Mouse (Mus musculus): ENCODE measurements around the gene Kcns1.

GRCm38 (mm10) chr2:164219295-164219694, 48.4 kb upstream of the Kcns1 start:
- TF ChIP-seq POLR2A (IDR thresholded peaks at IDR 0.05; ENCODE audit: insufficient read length, low read depth) (no peak), MYOD1 (IDR thresholded peaks at IDR 0.05; ENCODE audit: control insufficient read depth in 1 of 3, insufficient read length in 2 of 3, low read depth in 2 of 3) (no peak), MAX (IDR thresholded peaks at IDR 0.05; ENCODE audit: low read depth) (no peak)
